Mouse (Mus musculus) bone marrow macrophage, adult 2 months (primary cell): Measurements from ENCODE around the gene Clip1. TPM values are rescaled to one million over a fixed set of nuclear protein-coding genes. Genes with fewer than 3 reads are reported as not detected.

ENCODE experiments used
- H3K27ac ChIP-seq: 2 replicates; pipeline ENCODE4 v1.5.1; 2012; ENCODE audit warnings: low read depth, low read length; ENCODE audit not compliant: insufficient read depth
- H3K4me1 ChIP-seq: 2 replicates; pipeline ENCODE4 v1.6.1; 2012; ENCODE audit warnings: low read length; ENCODE audit not compliant: control insufficient read depth, insufficient read depth
- H3K4me3 ChIP-seq: 2 replicates; pipeline ENCODE4 v1.5.1; 2012; ENCODE audit warnings: mild to moderate bottlenecking, low read length, moderate library complexity; ENCODE audit not compliant: insufficient read depth
- CTCF ChIP-seq: IDR thresholded peaks from 2 replicates; pipeline ENCODE4 v1.5.1; 2012; ENCODE audit warnings: low read depth, mild to moderate bottlenecking, low read length, moderate library complexity
- POLR2A ChIP-seq: IDR thresholded peaks from 2 replicates; pipeline ENCODE4 v1.6.1; 2012; ENCODE audit warnings: mild to moderate bottlenecking, low read depth, low read length, borderline replicate concordance
- polyA plus RNA-seq: library from polyadenylated mRNA; stranded (reverse); fragments of >200 nt; gene quantifications from 2 replicates; pipeline ENCODE4 v1.2.4, GENCODE M21; 2012; ENCODE audit not compliant: missing spikeins, insufficient read depth, insufficient read length

Gene Clip1
- polyA plus RNA-seq, 1 experiment: 73.6 TPM

- Histone ChIP-seq H3K4me1 (peaks cover 49% of the 10 kb centered on the region), H3K4me3 (no peak overlapping the region), H3K27ac (no peak overlapping the region)
- no peak for TF ChIP-seq CTCF
- TF ChIP-seq POLR2A: no peak
Observed at GRCm38 (mm10) chr5:123675221-123675620, 9.2 kb downstream of the Clip1 start.

GRCm38 (mm10) chr5:123671473-123671820 lies 13.0 kb downstream of the Clip1 start:
- peaks cover 46% of the 10 kb centered on the region for H3K4me1 ChIP-seq
- H3K27ac ChIP-seq: peak overlapping the region; percentile 20; the same call in 1 of the 2 replicates
- H3K4me3 ChIP-seq: peak overlapping the region; percentile 45
- no peak for TF ChIP-seq CTCF
- TF ChIP-seq POLR2A: no peak

GRCm38 (mm10) chr5:123670800-123671472 lies 13.5 kb downstream of the Clip1 start:
- H3K27ac ChIP-seq: peak overlapping the region; percentile 20
- H3K4me3 ChIP-seq: peak overlapping the region; percentile 45
- H3K4me1 ChIP-seq: peaks cover 46% of the 10 kb centered on the region
- no peak for TF ChIP-seq POLR2A
- no peak for TF ChIP-seq CTCF

GRCm38 (mm10) chr5:123669991-123670799 lies 14.2 kb downstream of the Clip1 start:
- H3K27ac ChIP-seq: peak overlapping the region; percentile 23
- H3K4me1 ChIP-seq: peaks cover 47% of the 10 kb centered on the region
- TF ChIP-seq POLR2A (no peak), CTCF (no peak)
- H3K4me3 ChIP-seq: peak overlapping the region; percentile 45

GRCm38 (mm10) chr5:123667915-123668314 lies 16.5 kb downstream of the Clip1 start:
- Histone ChIP-seq H3K4me1 (peaks cover 53% of the 10 kb centered on the region), H3K27ac (no peak overlapping the region), H3K4me3 (no peak overlapping the region)
- TF ChIP-seq POLR2A: no peak
- no peak for TF ChIP-seq CTCF

GRCm38 (mm10) chr5:123665956-123666355 lies 18.5 kb downstream of the Clip1 start:
- Histone ChIP-seq H3K4me1 (peaks cover 55% of the 10 kb centered on the region), H3K4me3 (no peak overlapping the region), H3K27ac (no peak overlapping the region)
- no peak for TF ChIP-seq CTCF
- TF ChIP-seq POLR2A: no peak

GRCm38 (mm10) chr5:123664329-123664728 lies 20.1 kb downstream of the Clip1 start:
- peaks cover 64% of the 10 kb centered on the region for H3K4me1 ChIP-seq
- no peak overlapping the region for H3K4me3 ChIP-seq
- H3K27ac ChIP-seq: no peak overlapping the region
- TF ChIP-seq POLR2A (no peak), CTCF (no peak)

- TF ChIP-seq CTCF (no peak), POLR2A (no peak)
- H3K27ac ChIP-seq: peak overlapping the region; percentile 94
- H3K4me3 ChIP-seq: peak overlapping the region; percentile 27
- peaks cover 62% of the 10 kb centered on the region for H3K4me1 ChIP-seq
Observed at GRCm38 (mm10) chr5:123662059-123662458, 22.4 kb downstream of the Clip1 start.

- Histone ChIP-seq H3K4me3 (peak overlapping the region; percentile 13), H3K4me1 (peaks cover 62% of the 10 kb centered on the region), H3K27ac (peak overlapping the region; percentile 94)
- TF ChIP-seq POLR2A (no peak), CTCF (no peak)
Observed at GRCm38 (mm10) chr5:123661602-123662001, 22.8 kb downstream of the Clip1 start.

- no peak overlapping the region for H3K27ac ChIP-seq
- TF ChIP-seq CTCF (no peak), POLR2A (no peak)
- H3K4me3 ChIP-seq: no peak overlapping the region
- H3K4me1 ChIP-seq: peaks cover 37% of the 10 kb centered on the region
Observed at GRCm38 (mm10) chr5:123657651-123658050, 26.8 kb downstream of the Clip1 start.
